Mouse (Mus musculus) bone marrow macrophage, adult 2 months (primary cell): ENCODE data around the gene Pik3r2.

Source experiments
- CTCF ChIP-seq: IDR thresholded peaks from 2 replicates; pipeline ENCODE4 v1.5.1; 2012; ENCODE audit warnings: low read depth, mild to moderate bottlenecking, low read length, moderate library complexity
- POLR2A ChIP-seq: IDR thresholded peaks from 2 replicates; pipeline ENCODE4 v1.6.1; 2012; ENCODE audit warnings: mild to moderate bottlenecking, low read depth, low read length, borderline replicate concordance

GRCm38 (mm10) chr8:70770748-70771147, 5.8 kb downstream of the Pik3r2 start:
- no peak for TF ChIP-seq CTCF
- no peak for TF ChIP-seq POLR2A
